Mouse (Mus musculus) right cerebral cortex, postnatal 4 days (tissue): Measurements from ENCODE around the gene 2410004P03Rik.

Experiments
- DNase-seq: peaks from one replicate; pipeline ENCODE4 v3.0.0-alpha.2; 2022

Gene 2410004P03Rik

DNA sequence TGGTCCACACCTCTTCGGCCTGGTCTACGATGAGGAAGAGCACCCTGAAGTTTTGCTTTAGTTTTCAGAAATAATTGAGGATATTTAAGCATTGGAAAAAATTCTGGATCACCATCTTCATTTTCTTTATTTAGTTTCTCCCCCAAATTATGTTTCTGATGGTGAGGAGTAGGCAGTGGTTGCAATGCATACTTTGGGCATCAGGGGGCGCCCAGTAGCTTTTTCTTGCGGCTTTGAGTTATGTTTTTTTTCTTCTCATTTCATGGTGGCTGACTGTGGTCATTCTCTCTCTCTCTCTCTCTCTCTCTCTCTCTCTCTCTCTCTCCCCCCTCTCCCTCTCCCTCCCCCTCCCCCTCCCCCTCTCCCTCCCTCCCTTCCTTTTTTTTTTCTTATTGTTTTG, 6.9 kb upstream of the 2410004P03Rik start:
- peak; percentile 94 for DNase-seq

GRCm38 (mm10) chr12:17015711-17016110, 4.2 kb upstream of the 2410004P03Rik start:
- no peak for DNase-seq

GRCm38 (mm10) chr12:17012067-17012899, 756 bp upstream of the 2410004P03Rik start:
- no peak for DNase-seq

GRCm38 (mm10) chr12:17009466-17009865, 2.1 kb downstream of the 2410004P03Rik start:
- DNase-seq: no peak

DNA sequence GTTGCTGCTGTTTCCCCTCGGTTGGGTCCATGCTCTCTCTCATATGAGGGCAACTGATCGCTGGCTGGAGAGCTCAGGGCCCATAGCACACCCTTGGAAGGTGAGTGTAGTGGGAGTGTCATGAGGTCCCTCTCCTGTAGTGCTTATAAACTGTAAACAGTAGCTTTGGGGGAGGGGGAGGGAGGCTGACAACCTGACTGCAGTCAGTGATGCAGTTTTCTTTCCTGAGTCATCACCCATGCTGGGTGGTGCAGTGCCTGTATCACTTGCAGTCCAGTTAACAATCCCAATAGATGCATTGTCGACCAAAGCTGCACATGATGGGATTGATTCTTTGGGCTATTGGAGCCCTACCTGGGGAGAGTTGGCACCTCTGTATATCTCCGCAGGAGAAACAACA, 10.3 kb downstream of the 2410004P03Rik start:
- DNase-seq: no peak

DNA sequence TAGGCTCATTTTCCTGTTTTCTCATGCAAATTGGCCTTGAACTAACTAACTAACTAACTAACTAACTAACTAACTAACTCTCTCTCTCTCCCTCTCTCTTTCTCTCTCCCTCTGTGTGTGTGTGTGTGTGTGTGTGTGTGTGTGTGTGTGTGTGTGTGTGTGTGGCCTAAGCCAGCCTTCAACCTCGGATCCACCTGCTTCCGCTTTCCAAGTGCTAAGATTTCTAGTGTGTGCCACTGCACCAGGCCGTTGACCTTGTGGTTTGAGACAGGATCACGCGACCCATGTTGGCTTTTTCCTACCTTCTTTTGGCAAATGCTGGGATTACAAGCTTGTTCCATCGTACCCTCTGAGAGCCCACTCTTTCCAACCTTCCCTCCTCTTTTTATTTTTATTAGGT, 10.9 kb downstream of the 2410004P03Rik start:
- no peak for DNase-seq

- peak; percentile 57 for DNase-seq
These were observed 11.6 kb downstream of the 2410004P03Rik start, which contains the start of gene Pqlc3 for GRCm38 (mm10) chr12:16999739-17000497. Gene Pqlc3 (minus strand): TSS chr12:17000408.

GRCm38 (mm10) chr12:16999146-16999545, 12.4 kb downstream of the 2410004P03Rik start:
- no peak for DNase-seq

GRCm38 (mm10) chr12:16996886-16997462, 14.6 kb downstream of the 2410004P03Rik start:
- DNase-seq: no peak

DNA sequence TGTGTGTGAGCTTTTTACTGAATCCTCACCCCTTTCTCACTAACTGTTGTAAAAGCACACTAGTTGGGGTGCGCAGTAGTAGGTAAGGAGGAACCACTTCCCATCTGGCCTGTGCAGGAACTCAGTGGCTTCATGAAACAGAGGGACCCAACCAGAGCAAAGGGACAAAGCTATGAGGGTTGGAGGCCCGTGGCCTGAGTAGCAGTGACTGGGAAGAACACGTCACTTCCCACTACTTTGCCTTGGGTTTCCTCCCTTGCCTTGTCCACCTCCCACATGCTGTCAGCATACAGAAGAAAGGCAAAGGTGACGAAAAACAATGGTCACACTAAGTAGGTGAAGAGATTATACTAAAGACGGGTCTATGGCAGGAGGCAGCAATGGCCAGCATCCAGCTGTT, 15.2 kb downstream of the 2410004P03Rik start:
- DNase-seq: no peak

GRCm38 (mm10) chr12:16994291-16994690, 17.2 kb downstream of the 2410004P03Rik start:
- DNase-seq: no peak

- no peak for DNase-seq
These were observed 19.2 kb downstream of the 2410004P03Rik start for GRCm38 (mm10) chr12:16992355-16992754.

DNA sequence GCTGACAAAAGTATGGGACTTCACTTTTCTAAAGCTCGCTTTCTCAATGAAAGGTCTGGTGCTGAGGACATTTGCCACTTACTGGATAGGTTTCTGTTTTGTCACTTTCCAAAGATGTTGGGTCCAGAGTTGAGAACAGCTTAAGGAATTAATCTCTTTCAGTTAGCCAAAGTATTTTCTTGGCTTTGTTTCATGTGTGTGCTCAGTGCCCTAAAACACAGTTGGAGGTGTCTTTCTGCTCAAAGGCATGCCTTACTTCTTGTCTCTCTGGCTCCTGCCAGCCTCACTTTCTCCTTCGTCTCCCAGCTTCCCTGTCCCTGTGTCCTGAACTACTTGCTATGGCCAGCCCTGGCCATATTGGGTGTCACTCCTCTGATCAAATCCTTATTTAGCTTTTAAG, 20.2 kb downstream of the 2410004P03Rik start:
- no peak for DNase-seq

DNA sequence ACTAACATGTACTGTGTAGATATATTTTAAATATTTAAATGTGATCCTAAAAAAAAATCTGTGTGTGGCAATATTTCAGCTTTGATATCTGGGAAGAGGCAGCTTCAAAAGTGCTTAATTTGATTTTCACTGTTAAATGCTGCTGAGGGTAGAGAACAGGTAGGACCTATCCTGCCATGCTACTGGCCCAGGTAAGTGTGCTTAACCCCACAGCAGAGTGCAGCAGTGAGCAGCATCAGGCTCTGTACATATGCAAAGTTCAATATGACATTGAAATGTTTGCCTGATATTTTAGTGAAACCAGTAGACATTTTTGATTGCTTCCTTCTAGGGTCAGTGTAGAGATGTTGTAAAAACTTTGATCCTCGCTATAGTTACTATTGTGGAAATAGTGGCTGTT, 25.7 kb downstream of the 2410004P03Rik start:
- no peak for DNase-seq

DNA sequence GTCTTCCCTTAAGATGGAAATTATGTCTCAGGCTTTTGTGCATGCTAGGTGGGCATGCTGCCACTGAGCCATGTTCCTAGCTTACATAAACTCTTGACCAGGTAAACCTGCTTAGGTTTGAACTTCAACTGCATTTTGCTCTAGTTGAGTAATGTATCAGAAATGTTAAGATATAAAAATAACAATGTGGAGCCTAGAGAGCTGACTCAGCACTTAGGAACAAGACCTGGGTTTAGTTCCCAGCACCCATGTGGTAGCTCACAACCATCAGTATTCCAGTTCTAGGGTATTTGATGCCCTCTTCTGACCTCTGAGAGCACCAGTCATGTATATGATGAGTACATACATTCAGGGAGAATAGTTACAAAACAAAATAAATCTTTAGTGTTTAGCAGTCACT, 34.4 kb downstream of the 2410004P03Rik start:
- DNase-seq: no peak

DNA sequence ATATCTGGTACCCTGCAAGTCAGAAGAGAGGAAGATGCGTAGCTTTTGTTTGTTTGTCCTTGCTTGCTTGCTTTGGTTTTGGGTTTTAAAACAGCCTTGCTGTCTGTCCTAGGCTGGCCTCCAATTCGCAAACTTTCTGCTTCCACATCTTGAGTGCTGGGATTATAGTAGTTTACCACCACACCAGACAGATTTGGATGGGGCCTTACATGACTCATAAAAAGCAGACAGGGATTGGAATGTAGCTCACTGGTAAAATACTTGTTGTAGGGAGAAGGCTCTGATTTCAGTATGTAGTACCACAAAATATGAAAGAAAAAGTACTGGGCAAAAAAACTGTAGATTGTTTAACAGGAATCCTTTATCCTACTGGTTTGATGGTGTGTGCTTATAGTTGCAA, 44.7 kb downstream of the 2410004P03Rik start:
- DNase-seq: no peak

- DNase-seq: no peak
These were observed 48.2 kb downstream of the 2410004P03Rik start for GRCm38 (mm10) chr12:16963354-16963753.

DNA sequence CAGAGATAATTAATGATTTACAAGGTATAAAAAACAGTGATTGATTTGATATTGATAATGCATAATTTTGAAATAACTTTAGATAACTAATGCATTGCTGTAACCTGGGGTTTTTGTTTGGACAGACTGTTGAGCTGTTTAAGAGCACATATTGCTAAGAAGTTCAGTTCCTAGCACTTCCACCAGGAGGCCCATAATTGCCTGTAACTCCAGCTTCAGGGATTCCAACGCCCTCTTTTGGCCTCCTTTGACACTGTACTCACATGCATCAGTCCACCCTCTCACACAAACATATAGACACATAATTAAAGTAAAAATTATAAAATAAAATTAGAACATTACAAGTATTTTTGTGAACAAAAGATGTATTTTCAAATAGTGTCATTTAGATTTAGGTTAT, 52.7 kb downstream of the 2410004P03Rik start:
- no peak for DNase-seq
